In the genomic region with DNA sequence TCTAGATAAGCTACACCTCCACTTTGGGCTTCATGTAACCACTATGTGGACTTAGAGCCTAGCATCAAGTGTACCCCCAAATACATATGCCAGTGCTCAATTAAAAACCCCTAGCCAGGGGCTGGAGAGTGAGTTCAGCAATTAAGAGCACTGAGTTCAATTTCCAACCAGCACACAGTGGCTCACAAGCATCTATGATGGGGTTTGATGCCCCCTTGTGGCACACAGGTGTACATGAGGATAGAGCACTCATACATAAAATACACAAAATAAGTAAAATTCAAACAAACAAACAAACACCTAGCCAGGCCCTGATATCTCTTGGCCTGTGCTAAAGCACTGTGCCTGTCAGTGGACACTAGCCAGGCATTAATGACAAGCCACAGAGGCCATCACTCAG, we compare ENCODE assay signal across 9 mouse cellular contexts. TPM values are rescaled to one million over a fixed set of nuclear protein-coding genes. Genes with fewer than 3 reads are reported as not detected.
DNase-seq lines count a peak whose midpoint lies in the region; ATAC-seq and TF ChIP-seq lines count a peak whose summit lies in the region.
"Had no signal": no experiment of that assay in that cellular context is flagged by ENCODE, and none has a peak within 500 bp of the region (broad histone marks: within the 10 kb centered on the region; RNA-seq: fewer than 3 reads in every experiment).

No protein-coding gene starts in this region.

- peak; percentile 59 for DNase-seq in adrenal gland, postnatal 14 days
- DNase-seq in adrenal gland, postnatal 25 days, result no peak
- DNase-seq in lung, adult 2 months, result peak; percentile 30
- no peak for DNase-seq in lung, postnatal 25 days (ENCODE audit: low spot score)
- no peak for DNase-seq in spleen, postnatal 36 days (ENCODE audit: low spot score in 2 of 2)
- no peak for DNase-seq in spleen, postnatal 14 days (ENCODE audit: low spot score in 2 of 2)

- ATAC-seq in heart, embryonic 14.5 days (ENCODE audit: insufficient number of reproducible peaks, insufficient read depth, low FRiP score, low read depth), result no peak
- peak; percentile 65 for ATAC-seq in megakaryocyte progenitor cell, adult 5-6 weeks (replicated peaks; ENCODE audit: poor library complexity)

- H3K27me3 ChIP-seq in heart, embryonic 14.5 days (ENCODE audit: control insufficient read depth, insufficient read depth, low read length), result no peaks in the 10 kb centered on the region
- H3K27me3 ChIP-seq: hindbrain, embryonic 15.5 days had no signal

- peaks cover 91% of the 10 kb centered on the region for H3K36me3 ChIP-seq in heart, embryonic 14.5 days (ENCODE audit: control insufficient read depth, insufficient read depth, low read length)

- peak overlapping the region; percentile 72 to 86 for H3K27ac ChIP-seq in heart, embryonic 14.5 days (replicated peaks in 1 of 2; ENCODE audit: control insufficient read depth in 1 of 2, insufficient read depth in 1 of 2, low read depth in 2 of 2, low read length in 2 of 2)
- H3K27ac ChIP-seq: hindbrain, embryonic 15.5 days had no signal

- no peak overlapping the region for H3K4me3 ChIP-seq in lung, adult 2 months (replicated peaks; ENCODE audit: extremely low read depth, low read depth, low read length)
- no peak overlapping the region for H3K4me3 ChIP-seq in heart, embryonic 14.5 days (ENCODE audit: control insufficient read depth in 1 of 2, insufficient read depth in 1 of 2, low read depth in 1 of 2, low read length in 2 of 2)
- H3K4me3 ChIP-seq: hindbrain, embryonic 15.5 days had no signal

- H3K9ac ChIP-seq in heart, embryonic 14.5 days (ENCODE audit: low read length), result peak overlapping the region; percentile 58; the same call in 1 of the 2 replicates
- H3K9ac ChIP-seq: hindbrain, embryonic 15.5 days had no signal

- TF ChIP-seq POLR2A in lung, adult 2 months (IDR thresholded peaks at IDR 0.05; ENCODE audit: borderline replicate concordance, extremely low read depth, low read depth, low read length), result no peak

- peak overlapping the region; percentile 41; the same call in 1 of the 2 replicates for H3K4me2 ChIP-seq in heart, embryonic 14.5 days (ENCODE audit: low read length)
- H3K4me2 ChIP-seq: hindbrain, embryonic 15.5 days had no signal

- peaks cover 20% of the 10 kb centered on the region for H3K4me1 ChIP-seq in lung, adult 2 months (ENCODE audit: control insufficient read depth, insufficient read depth, low read length)
- H3K4me1 ChIP-seq in heart, embryonic 14.5 days (ENCODE audit: control insufficient read depth in 2 of 2, insufficient read depth in 2 of 2, low read length in 2 of 2), result peaks cover 24 to 93% of the 10 kb centered on the region in 2 experiments

- TF ChIP-seq CTCF in lung, adult 2 months (IDR thresholded peaks at IDR 0.05; ENCODE audit: insufficient read depth, low read length), result peak; percentile 50

- H3K9me3 ChIP-seq in heart, embryonic 14.5 days (ENCODE audit: control insufficient read depth, low read length), result no peaks in the 10 kb centered on the region
- H3K9me3 ChIP-seq: hindbrain, embryonic 15.5 days had no signal

RNA-seq across cellular contexts. Expression of gene Tnnc1, which starts 12.1 kb away (rescaled TPM):
- total RNA-seq in adrenal gland, postnatal 14 days (2021), result 0.67 and 1.3 TPM in 2 replicates
- 1.9 TPM in 1 of 2 replicates, not detected in the other for total RNA-seq in adrenal gland, postnatal 25 days (2021)
- 25.4 and 32.2 TPM in 2 replicates for polyA plus RNA-seq in lung, adult 2 months (2012; rRNA removed)
- polyA plus RNA-seq in heart, embryonic 14.5 days (2014; fragmentation: Nextera tagmentation; extraction: Ambion mirVana), result 5,119 and 5,195 TPM in 2 replicates
- total RNA-seq in megakaryocyte progenitor cell, adult 5-6 weeks (2015), result 0.94 TPM in 1 of 2 replicates, not detected in the other
- total RNA-seq in megakaryocyte progenitor cell, adult 5-6 weeks (2017), result 0.54 and 0.87 TPM in 2 replicates

RNA-seq across cellular contexts. Expression of gene Nisch, which starts 20.8 kb away (rescaled TPM):
- 269 and 295 TPM in 2 replicates for total RNA-seq in adrenal gland, postnatal 14 days (2021)
- 393 and 398 TPM in 2 replicates for total RNA-seq in adrenal gland, postnatal 25 days (2021)
- polyA plus RNA-seq in lung, adult 2 months (2012; rRNA removed), result 412 and 458 TPM in 2 replicates
- 308 and 317 TPM in 2 replicates for polyA plus RNA-seq in heart, embryonic 14.5 days (2014; fragmentation: Nextera tagmentation; extraction: Ambion mirVana)
- total RNA-seq in megakaryocyte progenitor cell, adult 5-6 weeks (2015), result 94.2 and 113 TPM in 2 replicates
- 69.7 and 88.2 TPM in 2 replicates for total RNA-seq in megakaryocyte progenitor cell, adult 5-6 weeks (2017)

RNA-seq across cellular contexts. Expression of gene Sema3g, which starts 21.7 kb away (rescaled TPM):
- total RNA-seq in adrenal gland, postnatal 14 days (2021), result 10.9 and 13.9 TPM in 2 replicates
- 6.3 and 7.5 TPM in 2 replicates for total RNA-seq in adrenal gland, postnatal 25 days (2021)
- 95.9 and 109 TPM in 2 replicates for polyA plus RNA-seq in lung, adult 2 months (2012; rRNA removed)
- polyA plus RNA-seq in heart, embryonic 14.5 days (2014; fragmentation: Nextera tagmentation; extraction: Ambion mirVana), result 0.23 and 0.26 TPM in 2 replicates
- 0.02 TPM in 1 of 2 replicates, not detected in the other for total RNA-seq in megakaryocyte progenitor cell, adult 5-6 weeks (2015)
- total RNA-seq in megakaryocyte progenitor cell, adult 5-6 weeks (2017), result 0.04 TPM in 1 of 2 replicates, not detected in the other

RNA-seq across cellular contexts. Expression of gene Stab1, which starts 27.5 kb away (rescaled TPM):
- total RNA-seq in adrenal gland, postnatal 14 days (2021), result 74.4 and 78.6 TPM in 2 replicates
- total RNA-seq in adrenal gland, postnatal 25 days (2021), result 62.2 and 79.5 TPM in 2 replicates
- polyA plus RNA-seq in lung, adult 2 months (2012; rRNA removed), result 114 and 136 TPM in 2 replicates
- polyA plus RNA-seq in heart, embryonic 14.5 days (2014; fragmentation: Nextera tagmentation; extraction: Ambion mirVana), result 56.0 and 66.8 TPM in 2 replicates
- 3.2 and 6.7 TPM in 2 replicates for total RNA-seq in megakaryocyte progenitor cell, adult 5-6 weeks (2015)
- total RNA-seq in megakaryocyte progenitor cell, adult 5-6 weeks (2017), result 0.44 and 0.87 TPM in 2 replicates

RNA-seq across cellular contexts. Expression of gene Phf7, which starts 55.1 kb away (rescaled TPM):
- total RNA-seq in adrenal gland, postnatal 14 days (2021), result 6.8 and 9.6 TPM in 2 replicates
- 7.6 and 11.0 TPM in 2 replicates for total RNA-seq in adrenal gland, postnatal 25 days (2021)
- 4.8 and 5.4 TPM in 2 replicates for polyA plus RNA-seq in lung, adult 2 months (2012; rRNA removed)
- polyA plus RNA-seq in heart, embryonic 14.5 days (2014; fragmentation: Nextera tagmentation; extraction: Ambion mirVana), result 9.4 and 9.6 TPM in 2 replicates
- 14.9 and 16.4 TPM in 2 replicates for total RNA-seq in megakaryocyte progenitor cell, adult 5-6 weeks (2015)
- 9.0 and 11.4 TPM in 2 replicates for total RNA-seq in megakaryocyte progenitor cell, adult 5-6 weeks (2017)

Comparison
In these comparisons a context has a peak if more than half of its experiments do, and no peak if none do; other contexts are left out.
1. DNase-seq: peak in adrenal gland, postnatal 14 days (single experiment) and lung, adult 2 months (single experiment); none in adrenal gland, postnatal 25 days (single experiment), lung, postnatal 25 days (single experiment), spleen, postnatal 36 days (0 of 2) and spleen, postnatal 14 days (0 of 2).